Mouse (Mus musculus) E14TG2a.4 (cell line): ENCODE results near the gene Ccdc57.

ENCODE experiments used
- CTCF ChIP-seq: conservative IDR thresholded peaks from 2 replicates; pipeline ENCODE4 v1.5.1; 2014; ENCODE audit warnings: low read length
- NANOG ChIP-seq: IDR thresholded peaks from 2 replicates; pipeline ENCODE4 v1.6.1; 2014; ENCODE audit warnings: borderline replicate concordance, low read length, mixed read lengths

DNA sequence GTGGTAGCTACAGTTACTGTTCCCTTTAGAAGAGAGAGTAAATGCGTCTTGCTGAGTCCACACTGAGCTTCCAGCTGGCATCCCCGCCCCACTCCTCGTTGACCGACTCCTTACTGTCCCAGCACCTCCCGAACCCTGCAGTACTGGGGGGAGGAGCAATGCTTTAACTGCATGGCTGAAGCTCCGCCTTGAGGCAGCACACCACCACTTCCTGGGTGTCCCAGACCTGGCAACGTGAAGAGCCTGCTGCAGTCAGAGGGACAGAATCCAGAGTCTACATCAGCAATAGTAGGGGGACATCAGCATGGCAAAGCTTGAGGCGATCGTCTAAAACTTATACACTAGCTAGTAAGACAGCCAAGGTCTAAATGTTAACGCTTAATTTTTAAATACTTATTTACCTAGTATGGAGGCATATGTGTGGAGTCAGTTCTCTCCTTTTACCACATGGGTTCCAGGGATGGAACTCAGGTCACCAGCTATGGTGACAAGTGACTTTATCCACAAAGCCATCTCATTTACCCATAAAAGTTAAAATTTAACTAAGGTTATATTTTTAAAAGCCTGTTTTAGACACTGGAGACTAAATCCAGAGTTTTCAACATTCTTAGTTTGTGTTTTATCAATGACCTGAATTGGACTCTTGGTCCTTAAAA is 30.1 kb downstream of the Ccdc57 start:
- TF ChIP-seq CTCF (no peak), NANOG (no peak)
